Mouse (Mus musculus): Measurements from ENCODE around the gene Prss57.

The Prss57 gene

DNA sequence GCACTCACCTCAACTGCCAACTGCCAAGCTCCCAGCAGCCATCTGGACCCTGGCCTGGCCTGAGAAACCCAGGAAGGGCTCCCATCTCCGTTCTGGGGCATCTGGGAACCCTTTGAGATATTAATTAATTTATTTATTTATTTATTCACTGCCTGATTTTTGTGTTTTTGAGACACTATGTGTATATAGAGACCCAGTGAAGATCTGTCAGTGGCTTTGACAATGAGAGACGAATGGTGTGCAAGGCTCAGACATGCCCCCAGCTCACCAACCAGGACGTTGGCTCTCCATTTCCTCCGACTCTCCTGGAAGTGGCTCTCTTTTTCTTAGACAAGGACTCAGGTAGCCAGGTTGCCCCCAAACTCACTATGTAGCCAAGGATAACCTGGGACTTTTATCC lies at the start of gene Prss57:
Gene Prss57 (minus strand): TSS at position 101 of the 400 bp plus-strand sequence.
- in situ Hi-C loops (cut with MboI) = no loop called here

- in situ Hi-C loops (cut with MboI) = no loop called here
These were observed 49.3 kb upstream of the Prss57 start for GRCm38 (mm10) chr10:79840091-79840490.

- in situ Hi-C loops (cut with MboI) = loop anchor here (10.0 kb wide), 2 partner anchors 87 to 117 kb away; partner anchors contain the start of genes Arid3a and R3hdm4
These were observed 47.4 kb upstream of the Prss57 start for GRCm38 (mm10) chr10:79838151-79838550.

GRCm38 (mm10) chr10:79836918-79837317 lies 46.2 kb upstream of the Prss57 start:
- in situ Hi-C loops (cut with MboI) = loop anchor here (10.0 kb wide), 2 partner anchors 88 to 118 kb away; partner anchors contain the start of genes Arid3a and R3hdm4

DNA sequence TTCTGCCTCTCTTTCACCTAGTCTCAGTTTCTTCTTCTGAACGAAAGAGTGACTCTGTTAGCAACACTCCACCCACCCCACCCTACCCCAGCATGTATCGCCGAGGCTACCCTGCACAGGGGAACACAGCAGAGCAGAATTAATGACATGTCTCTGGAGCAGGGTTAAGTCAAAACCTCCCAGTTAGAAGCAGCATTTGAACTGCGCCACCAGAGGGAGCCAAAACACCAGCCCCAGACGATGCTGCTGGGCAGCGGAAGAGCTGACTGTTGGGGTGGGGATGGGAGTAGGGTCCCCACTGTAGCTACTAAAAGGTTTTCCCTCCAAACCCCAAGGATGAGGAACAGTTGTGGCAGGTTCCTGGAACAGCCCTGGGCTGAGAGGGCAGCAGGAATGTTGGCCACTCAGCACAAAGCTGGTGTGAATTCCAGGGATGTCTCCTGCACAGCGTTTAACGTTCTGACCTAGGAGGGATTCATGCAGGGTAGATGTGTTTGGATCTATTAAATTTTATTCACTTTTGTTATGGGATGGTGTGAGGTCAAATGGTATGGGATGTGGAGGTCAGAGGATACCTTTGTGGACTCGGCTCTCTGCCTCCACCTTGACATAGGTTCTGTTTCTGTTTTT lies 44.1 kb upstream of the Prss57 start:
- in situ Hi-C loops (cut with MboI) = loop anchor here (10.0 kb wide), 2 partner anchors 90 to 120 kb away; partner anchors contain the start of genes Arid3a and R3hdm4

GRCm38 (mm10) chr10:79832786-79833181 lies 42.0 kb upstream of the Prss57 start:
- in situ Hi-C loops (cut with MboI) = loop anchor here (10.0 kb wide), 2 partner anchors 92 to 122 kb away; partner anchors contain the start of genes Arid3a and R3hdm4

DNA sequence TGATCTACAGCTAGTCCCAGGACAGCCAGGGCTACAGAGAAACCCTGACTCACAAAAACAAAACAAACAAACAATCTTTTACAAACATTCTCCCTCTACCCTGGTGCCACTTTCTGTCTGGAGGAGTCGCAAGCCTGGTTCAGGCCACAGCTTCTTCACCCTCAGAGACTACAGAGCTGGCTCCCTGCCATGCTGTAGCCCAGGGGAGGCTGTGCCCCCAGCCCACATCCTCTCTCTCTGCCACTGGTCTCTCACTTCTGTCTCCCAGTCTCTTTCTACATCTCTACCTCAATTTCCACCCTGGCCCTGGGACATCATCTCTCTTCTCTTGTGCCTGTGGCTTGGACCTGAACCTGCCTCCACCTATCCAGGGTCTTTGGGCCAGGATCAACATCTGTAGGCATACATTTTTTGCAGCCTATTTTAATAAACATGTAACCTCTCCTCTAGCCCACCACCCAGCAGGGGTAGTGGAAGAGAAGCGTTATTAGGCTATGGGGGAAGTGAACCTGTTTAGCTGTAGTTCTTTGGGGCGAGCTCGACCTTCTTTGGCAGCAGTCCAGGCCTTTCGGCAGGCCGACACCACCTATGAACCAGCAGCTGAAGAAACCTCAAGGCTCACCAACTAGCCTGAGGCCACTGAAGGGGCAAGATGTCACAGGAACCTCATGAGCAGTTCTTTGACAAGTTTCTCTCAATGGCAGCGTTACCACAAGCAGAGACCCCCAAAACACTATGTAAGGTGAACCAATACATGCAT lies 41.4 kb upstream of the Prss57 start:
- in situ Hi-C loops (cut with MboI) = loop anchor here (10.0 kb wide), 2 partner anchors 93 to 123 kb away; partner anchors contain the start of genes Arid3a and R3hdm4

GRCm38 (mm10) chr10:79831583-79831982 lies 40.8 kb upstream of the Prss57 start:
- in situ Hi-C loops (cut with MboI) = loop anchor here (10.0 kb wide), 2 partner anchors 93 to 123 kb away; partner anchors contain the start of genes Arid3a and R3hdm4

- in situ Hi-C loops (cut with MboI) = no loop called here
These were observed 33.7 kb upstream of the Prss57 start for GRCm38 (mm10) chr10:79824413-79824812.

GRCm38 (mm10) chr10:79823011-79823410 lies 32.2 kb upstream of the Prss57 start:
- in situ Hi-C loops (cut with MboI) = no loop called here

- in situ Hi-C loops (cut with MboI) = no loop called here
These were observed 31.6 kb upstream of the Prss57 start for GRCm38 (mm10) chr10:79822372-79822771.

DNA sequence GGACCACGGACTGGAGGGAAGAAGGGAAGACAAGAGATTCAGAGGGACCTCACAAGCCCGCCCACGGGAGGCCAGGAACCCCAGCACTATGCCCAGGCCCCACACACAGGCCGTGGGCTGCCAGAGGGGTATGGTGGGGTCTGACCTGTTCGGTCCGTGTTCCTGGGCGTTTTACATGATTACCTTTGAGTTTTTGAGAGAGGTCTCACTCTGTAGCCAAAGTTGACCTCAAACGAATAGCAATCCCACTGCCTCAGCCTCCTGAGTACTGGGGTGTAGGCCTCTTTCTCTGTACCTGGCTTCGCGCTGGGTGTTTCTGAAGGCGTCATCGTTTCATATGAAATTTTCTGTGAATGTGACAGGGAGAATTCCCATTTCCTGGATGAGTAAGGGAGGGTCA lies 31.0 kb upstream of the Prss57 start:
- in situ Hi-C loops (cut with MboI) = no loop called here

- in situ Hi-C loops (cut with MboI) = no loop called here
These were observed 30.0 kb upstream of the Prss57 start, which contains the start of gene Misp for GRCm38 (mm10) chr10:79820782-79821181. Gene Misp, plus strand, starts transcription at chr10:79820989.

- in situ Hi-C loops (cut with MboI) = no loop called here
These were observed 29.5 kb upstream of the Prss57 start for GRCm38 (mm10) chr10:79820277-79820676.

GRCm38 (mm10) chr10:79819606-79820005 lies 28.8 kb upstream of the Prss57 start:
- in situ Hi-C loops (cut with MboI) = no loop called here

- in situ Hi-C loops (cut with MboI) = no loop called here
These were observed 27.5 kb upstream of the Prss57 start for GRCm38 (mm10) chr10:79818225-79818624.

DNA sequence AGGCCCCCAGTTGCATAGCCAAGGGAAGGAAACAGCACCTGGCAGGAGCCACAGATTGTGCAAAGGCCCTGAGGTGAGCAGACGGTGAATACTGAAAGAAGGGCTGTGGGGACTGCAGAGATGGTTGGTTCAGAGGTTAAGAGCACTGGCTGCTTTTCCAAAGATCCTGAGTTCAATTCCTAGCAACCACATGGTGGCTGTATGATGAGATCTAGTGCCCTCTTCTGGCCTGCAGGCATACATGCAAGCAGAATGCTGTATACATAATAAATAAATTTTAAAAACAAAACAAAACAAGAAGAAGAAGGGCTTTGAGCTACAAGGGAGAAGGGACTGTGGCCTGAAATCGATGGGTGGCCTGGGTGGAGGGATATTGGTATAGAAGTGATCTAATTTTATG lies 26.4 kb upstream of the Prss57 start:
- in situ Hi-C loops (cut with MboI) = no loop called here

DNA sequence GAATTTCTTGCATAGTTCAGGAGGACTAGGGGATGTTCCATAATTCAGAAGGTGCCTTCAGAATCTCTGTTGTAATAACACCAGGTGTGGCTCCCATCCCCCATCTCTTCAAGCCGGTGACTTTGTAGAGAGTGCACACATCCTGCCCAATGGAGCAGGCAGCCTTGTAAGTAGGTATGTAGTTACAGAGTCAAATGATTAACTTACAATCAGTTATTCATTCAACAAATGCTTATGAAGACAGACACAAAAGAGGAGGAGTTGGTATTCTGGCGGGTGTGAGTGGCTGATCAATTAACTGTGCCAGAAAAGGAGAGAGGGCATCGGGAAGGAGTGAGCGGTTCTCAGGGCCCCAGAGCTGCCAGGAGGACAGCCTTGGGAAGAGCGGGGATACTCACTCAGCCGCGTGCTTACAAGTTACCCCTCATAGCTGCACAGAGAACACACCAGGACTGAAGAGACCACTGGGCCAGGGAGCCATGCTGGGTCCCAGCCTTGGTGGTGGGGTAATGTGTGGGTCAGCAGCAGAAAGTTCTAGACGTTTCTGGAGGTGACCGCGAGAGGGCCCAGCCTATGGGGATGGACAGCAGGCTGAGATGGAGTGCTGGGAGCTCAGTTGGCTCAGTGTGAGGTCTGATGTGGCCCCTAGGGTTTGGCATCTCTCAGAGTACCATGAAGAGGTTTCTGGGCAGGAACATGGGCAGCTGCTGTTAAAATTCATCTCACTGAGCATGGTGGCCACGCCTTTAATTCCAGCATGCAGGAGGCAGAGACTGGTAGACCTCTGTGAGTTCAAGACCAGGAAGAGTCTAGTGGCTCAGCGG lies 25.1 kb upstream of the Prss57 start:
- in situ Hi-C loops (cut with MboI) = no loop called here

- in situ Hi-C loops (cut with MboI) = no loop called here
These were observed 23.6 kb upstream of the Prss57 start for GRCm38 (mm10) chr10:79814271-79814842.

DNA sequence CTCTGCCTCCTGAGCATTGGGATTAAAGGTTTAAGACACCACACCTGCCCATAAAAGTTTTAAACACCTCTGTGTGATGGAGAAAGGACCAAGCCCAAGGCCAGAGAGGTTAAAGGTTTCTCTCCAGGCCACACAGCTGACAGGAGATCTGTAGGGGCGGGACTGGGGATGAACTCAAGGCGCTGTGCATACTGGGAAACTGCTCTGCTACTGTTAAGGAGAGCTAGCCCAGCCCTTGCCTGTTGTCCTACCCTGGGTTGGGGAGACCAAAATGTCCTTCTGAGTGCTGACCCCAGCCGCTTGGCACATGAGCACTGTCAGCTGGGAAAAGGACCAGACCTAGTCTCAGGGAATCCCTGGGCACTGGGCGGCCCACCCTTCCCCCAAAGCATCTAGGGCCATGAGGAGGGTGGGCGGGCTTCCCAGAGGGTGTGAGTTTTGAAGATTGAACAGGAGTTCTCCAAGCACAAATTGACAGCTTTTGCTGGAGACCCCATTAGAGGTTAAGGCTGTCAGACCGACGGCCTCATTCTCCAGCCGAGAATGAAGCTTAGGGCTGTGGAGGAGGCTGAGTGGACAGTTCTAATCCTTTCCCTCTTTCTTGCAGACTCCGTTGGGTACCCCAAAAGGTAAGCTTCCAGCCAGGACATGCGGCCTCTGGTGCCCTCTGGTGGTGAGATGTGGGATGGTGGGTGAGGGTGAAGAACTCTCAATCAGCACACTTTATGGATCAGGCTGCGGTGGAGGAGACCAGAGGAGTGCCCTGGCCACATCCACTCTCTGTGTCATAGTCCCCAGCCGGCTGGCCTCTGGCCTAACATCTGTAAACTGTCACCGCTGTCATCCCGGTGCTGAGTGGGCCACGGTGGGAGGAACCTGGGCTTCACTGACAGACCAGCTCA lies 21.2 kb upstream of the Prss57 start:
- in situ Hi-C loops (cut with MboI) = no loop called here

Measured in mature B cell (primary cell).